Mouse (Mus musculus): ENCODE measurements around the gene Gm14295.
"Not testable (repeated sequence)": the region's sequence is repeated elsewhere in the genome, so short reads cannot be mapped to it uniquely, and the experiment has no call there.

The Gm14295 gene

DNA sequence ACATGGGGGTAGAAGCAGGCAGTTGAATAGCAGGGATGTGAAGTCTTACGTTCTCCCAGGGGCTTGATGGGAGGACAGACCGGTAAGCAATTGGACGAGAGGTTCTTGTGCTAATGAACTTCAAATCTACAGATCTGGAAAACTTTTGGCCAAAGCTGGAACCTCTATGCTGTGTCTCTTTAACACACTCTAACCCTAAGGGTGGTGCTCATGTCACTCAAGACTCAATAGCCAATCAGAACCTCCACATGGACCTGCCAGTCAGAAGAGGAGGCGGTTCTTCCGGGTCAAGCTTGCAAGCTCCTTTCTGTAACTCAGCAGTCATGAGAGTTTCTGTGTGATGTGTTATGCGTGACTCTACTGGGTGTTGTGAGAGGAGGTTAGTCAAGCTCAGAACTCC lies at the start of gene Gm14295:
Gm14295 (plus strand) TSS at position 301 of the 400 bp plus-strand sequence.
- not testable (repeated sequence) for DNase-seq (ENCODE audit: low read depth)

DNA sequence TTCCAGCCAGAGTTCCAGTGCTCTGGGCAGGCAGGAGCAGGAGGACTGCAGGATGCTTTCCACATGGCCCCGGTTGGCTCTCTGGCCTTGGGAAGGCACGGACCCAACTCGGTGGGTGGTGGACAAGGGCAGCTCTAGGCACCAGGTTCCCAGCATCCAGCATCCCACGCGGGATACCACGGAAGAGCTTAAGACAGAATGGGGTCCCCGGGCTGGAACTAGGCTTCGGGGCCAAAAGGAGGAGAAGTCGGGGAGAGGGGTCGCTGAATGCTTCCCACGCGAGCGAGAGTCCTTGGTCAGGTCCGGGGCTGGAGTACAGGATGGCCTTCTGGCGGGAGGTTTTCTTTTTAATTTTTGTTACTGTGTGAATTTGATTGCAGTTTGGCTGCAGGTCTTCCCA lies 373 bp downstream of the Gm14295 start:
- DNase-seq (ENCODE audit: low read depth), result peak; percentile 0

DNA sequence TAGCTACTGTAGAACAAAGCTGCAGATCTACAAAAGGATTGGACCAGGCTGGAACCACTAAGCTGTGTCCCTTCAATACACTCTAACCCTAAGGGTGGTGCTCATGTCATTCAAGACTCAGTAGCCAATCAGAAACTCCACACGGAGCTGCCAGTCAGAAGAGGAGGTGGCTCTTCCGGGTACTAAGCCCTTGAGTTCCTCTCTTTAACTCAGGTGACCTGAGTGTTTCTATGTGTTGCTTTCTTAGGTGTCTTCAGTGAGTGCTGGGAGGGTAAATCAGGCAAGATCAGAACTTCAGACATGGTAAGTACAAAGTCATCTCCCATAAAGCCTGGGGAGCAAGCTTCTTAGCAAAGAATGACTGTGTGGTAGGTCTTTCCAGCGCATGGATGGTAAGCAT lies 32.4 kb downstream of the Gm14295 start, which contains the start of gene Gm14408:
Gm14408 (plus strand) TSS at position 301 of the 400 bp plus-strand sequence.
- DNase-seq (ENCODE audit: low read depth), result not testable (repeated sequence)
